Mouse (Mus musculus) urinary bladder, postnatal 4 days (tissue): ENCODE data around the gene Rabgap1l.

ENCODE experiments used
- DNase-seq, 2 experiments: peaks; one replicate each; pipeline ENCODE4 v3.0.0; 2021 to 2022; ENCODE audit warnings: low spot score in 2 of 2

The Rabgap1l gene

GRCm38 (mm10) chr1:160245954-160246353 lies 547.1 kb downstream of the Rabgap1l start:
- no peak for DNase-seq

- DNase-seq, result no peak
These were observed 548.3 kb downstream of the Rabgap1l start for GRCm38 (mm10) chr1:160244689-160245088.

- DNase-seq, result no peak
These were observed 552.9 kb downstream of the Rabgap1l start for GRCm38 (mm10) chr1:160240091-160240490.

GRCm38 (mm10) chr1:160238852-160239443 lies 554.1 kb downstream of the Rabgap1l start:
- no peak for DNase-seq

- no peak for DNase-seq
These were observed 555.0 kb downstream of the Rabgap1l start for GRCm38 (mm10) chr1:160237981-160238380.

- DNase-seq, result no peak
These were observed 559.1 kb downstream of the Rabgap1l start for GRCm38 (mm10) chr1:160233921-160234320.

GRCm38 (mm10) chr1:160232113-160232512 lies 560.9 kb downstream of the Rabgap1l start:
- no peak for DNase-seq

GRCm38 (mm10) chr1:160231013-160231412 lies 562.0 kb downstream of the Rabgap1l start:
- DNase-seq, result no peak

GRCm38 (mm10) chr1:160227850-160228249 lies 565.2 kb downstream of the Rabgap1l start:
- no peak for DNase-seq

GRCm38 (mm10) chr1:160227196-160227595 lies 565.8 kb downstream of the Rabgap1l start:
- DNase-seq, result no peak

GRCm38 (mm10) chr1:160224093-160224492 lies 568.9 kb downstream of the Rabgap1l start:
- DNase-seq, result no peak

GRCm38 (mm10) chr1:160217898-160218297 lies 575.1 kb downstream of the Rabgap1l start:
- DNase-seq, result no peak

- no peak for DNase-seq
These were observed 578.8 kb downstream of the Rabgap1l start for GRCm38 (mm10) chr1:160214171-160214570.

GRCm38 (mm10) chr1:160212703-160213669 lies 580.0 kb downstream of the Rabgap1l start, which contains the start of gene Cacybp:
Cacybp (minus strand) TSS chr1:160212875.
- DNase-seq, result peak; percentile 100

GRCm38 (mm10) chr1:160212123-160212691 lies 580.8 kb downstream of the Rabgap1l start:
- peak; percentile 52 to 63 for DNase-seq

- no peak for DNase-seq
These were observed 581.4 kb downstream of the Rabgap1l start for GRCm38 (mm10) chr1:160211597-160212122.

- DNase-seq, result no peak
These were observed 582.4 kb downstream of the Rabgap1l start for GRCm38 (mm10) chr1:160210566-160210965.

- DNase-seq, result no peak
These were observed 583.2 kb downstream of the Rabgap1l start for GRCm38 (mm10) chr1:160209844-160210243.

GRCm38 (mm10) chr1:160205486-160205885 lies 587.5 kb downstream of the Rabgap1l start:
- no peak for DNase-seq

- no peak for DNase-seq
These were observed 597.7 kb downstream of the Rabgap1l start for GRCm38 (mm10) chr1:160195337-160195663.

- DNase-seq, result peak; percentile 95 to 98
These were observed 598.3 kb downstream of the Rabgap1l start, which contains the start of gene Mrps14 for GRCm38 (mm10) chr1:160194529-160195336. Mrps14 (plus strand) TSS chr1:160195215.
